Mouse (Mus musculus) G1E-ER4 (cell line): ENCODE data around the gene Lipc. TPM values are rescaled to one million over a fixed set of nuclear protein-coding genes. Genes with fewer than 3 reads are reported as not detected.

Experiments
- GATA1 ChIP-seq: IDR thresholded peaks from one replicate; pipeline ENCODE4 v1.8.0; 2012; ENCODE audit warnings: low read length, inconsistent platforms
- polyA plus RNA-seq: library from polyadenylated mRNA; stranded (reverse); fragments of >175 nt; gene quantifications from 2 replicates; pipeline ENCODE4 v1.2.3, GENCODE M21; 2012

Gene Lipc
- polyA plus RNA-seq, 1 experiment, result not detected

GRCm38 (mm10) chr9:70929840-70930640, 22.0 kb downstream of the Lipc start:
- no peak for TF ChIP-seq GATA1

- TF ChIP-seq GATA1, result no peak
Measured at GRCm38 (mm10) chr9:70928472-70928871, 23.6 kb downstream of the Lipc start.

GRCm38 (mm10) chr9:70927701-70928100, 24.3 kb downstream of the Lipc start:
- TF ChIP-seq GATA1, result no peak

GRCm38 (mm10) chr9:70926820-70927588, 25.0 kb downstream of the Lipc start:
- peak; percentile 80 for TF ChIP-seq GATA1

GRCm38 (mm10) chr9:70925225-70925624, 26.8 kb downstream of the Lipc start:
- TF ChIP-seq GATA1, result no peak

GRCm38 (mm10) chr9:70924763-70925162, 27.3 kb downstream of the Lipc start:
- no peak for TF ChIP-seq GATA1

- no peak for TF ChIP-seq GATA1
Measured at GRCm38 (mm10) chr9:70921781-70922565, 30.1 kb downstream of the Lipc start.

GRCm38 (mm10) chr9:70921132-70921531, 30.9 kb downstream of the Lipc start:
- no peak for TF ChIP-seq GATA1

- TF ChIP-seq GATA1, result no peak
Measured at GRCm38 (mm10) chr9:70919271-70919670, 32.8 kb downstream of the Lipc start.

- TF ChIP-seq GATA1, result no peak
Measured at GRCm38 (mm10) chr9:70916516-70916915, 35.5 kb downstream of the Lipc start.

- TF ChIP-seq GATA1, result no peak
Measured at GRCm38 (mm10) chr9:70915356-70915685, 36.7 kb downstream of the Lipc start.

GRCm38 (mm10) chr9:70914659-70915355, 37.2 kb downstream of the Lipc start:
- TF ChIP-seq GATA1, result no peak

GRCm38 (mm10) chr9:70911163-70911562, 40.9 kb downstream of the Lipc start:
- TF ChIP-seq GATA1, result no peak

- TF ChIP-seq GATA1, result no peak
Measured at GRCm38 (mm10) chr9:70910351-70910750, 41.7 kb downstream of the Lipc start.
